Mouse (Mus musculus) midbrain, postnatal 0 days (tissue): ENCODE data around the gene Pkp4. TPM values are rescaled to one million over a fixed set of nuclear protein-coding genes. Genes with fewer than 3 reads are reported as not detected.

Source experiments
- ATAC-seq: fragments of 200-750 bp; cut with Nextera tagmentation; 2 replicates; pipeline ENCODE4 v1.8.0; 2017; ENCODE audit warnings: moderate number of reproducible peaks, mild to moderate bottlenecking, moderate TSS enrichment, moderate library complexity; ENCODE audit not compliant: low FRiP score
- DNase-seq: peaks from one replicate; pipeline ENCODE4 v3.0.0-alpha.2; 2015; ENCODE audit warnings: low spot score
- H3K27ac ChIP-seq: fragments of 300-500 bp; sonication (generic); 2 replicates; pipeline ENCODE4 v1.5.1; 2014; ENCODE audit warnings: low read depth, mild to moderate bottlenecking, low read length, mixed read lengths
- H3K27me3 ChIP-seq: fragments of 300-500 bp; sonication (generic); 2 replicates; pipeline ENCODE4 v1.6.1; 2014; ENCODE audit warnings: low read length, control low read depth, mixed read lengths; ENCODE audit not compliant: insufficient read depth
- H3K36me3 ChIP-seq: fragments of 300-500 bp; sonication (generic); 2 replicates; pipeline ENCODE4 v1.6.1; 2014; ENCODE audit warnings: low read length, control low read depth, mixed read lengths; ENCODE audit not compliant: insufficient read depth
- H3K4me1 ChIP-seq: fragments of 300-500 bp; sonication (generic); 2 replicates; pipeline ENCODE4 v1.6.1; 2014; ENCODE audit warnings: mild to moderate bottlenecking, control low read depth, antibody characterized with exemption, low read length, mixed read lengths; ENCODE audit not compliant: insufficient read depth
- H3K4me2 ChIP-seq: fragments of 300-500 bp; sonication (generic); 2 replicates; pipeline ENCODE4 v1.6.1; 2014; ENCODE audit warnings: low read depth, mild to moderate bottlenecking, low read length, mixed read lengths; ENCODE audit not compliant: poor library complexity, severe bottlenecking
- H3K4me3 ChIP-seq: fragments of 300-500 bp; sonication (generic); 2 replicates; pipeline ENCODE4 v1.5.1; 2014; ENCODE audit warnings: low read depth, mild to moderate bottlenecking, low read length, moderate library complexity
- H3K9ac ChIP-seq: fragments of 300-500 bp; sonication (generic); replicated peaks from 2 replicates; pipeline ENCODE4 v1.6.1; 2014; ENCODE audit warnings: mild to moderate bottlenecking, low read length, moderate library complexity, mixed read lengths; ENCODE audit not compliant: poor library complexity, severe bottlenecking
- H3K9me3 ChIP-seq: fragments of 300-500 bp; sonication (generic); 2 replicates; pipeline ENCODE4 v1.6.1; 2016; ENCODE audit warnings: low read length, control low read depth
- CTCF ChIP-seq: IDR thresholded peaks from 2 replicates; pipeline ENCODE4 v1.5.1; 2016; ENCODE audit warnings: antibody characterized with exemption, mild to moderate bottlenecking
- WGBS: fragments of 180-500 bp; shearing (Covaris S2); extraction: QIAGEN DNeasy Blood & Tissue Kit; methylation state at CpG from one replicate; pipeline ENCODE4 v1.1.7; 2014; 5-methylcytosine and 5-hydroxymethylcytosine counted together
- polyA plus RNA-seq: library from polyadenylated mRNA; unstranded; fragments of >200 nt; fragmentation: Nextera tagmentation; extraction: Ambion mirVana; gene quantifications from 2 replicates; pipeline ENCODE4 v1.2.1, GENCODE M21; 2015
- total RNA-seq: library from RNA; depleted of rRNA; stranded (reverse); fragments of >200 nt; gene quantifications from 2 replicates; pipeline ENCODE4 v1.2.3, GENCODE M21; 2014

Pkp4 gene
- total and polyA plus RNA-seq, 2 experiments from 2014 or later, result 21.6 to 105 TPM

- Histone ChIP-seq H3K9me3 (no peaks in the 10 kb centered on the region), H3K9ac (no peak overlapping the region), H3K4me3 (no peak overlapping the region), H3K36me3 (no peaks in the 10 kb centered on the region), H3K27ac (no peak overlapping the region), H3K4me1 (no peaks in the 10 kb centered on the region), H3K27me3 (no peaks in the 10 kb centered on the region), H3K4me2 (no peak overlapping the region)
- no peak for TF ChIP-seq CTCF
- ATAC-seq, result no peak
- no peak for DNase-seq
- WGBS, result 94% methylated on average over 5 of the region's 5 CpGs
These were observed 73.9 kb downstream of the Pkp4 start for GRCm38 (mm10) chr2:59234537-59234936.

DNA sequence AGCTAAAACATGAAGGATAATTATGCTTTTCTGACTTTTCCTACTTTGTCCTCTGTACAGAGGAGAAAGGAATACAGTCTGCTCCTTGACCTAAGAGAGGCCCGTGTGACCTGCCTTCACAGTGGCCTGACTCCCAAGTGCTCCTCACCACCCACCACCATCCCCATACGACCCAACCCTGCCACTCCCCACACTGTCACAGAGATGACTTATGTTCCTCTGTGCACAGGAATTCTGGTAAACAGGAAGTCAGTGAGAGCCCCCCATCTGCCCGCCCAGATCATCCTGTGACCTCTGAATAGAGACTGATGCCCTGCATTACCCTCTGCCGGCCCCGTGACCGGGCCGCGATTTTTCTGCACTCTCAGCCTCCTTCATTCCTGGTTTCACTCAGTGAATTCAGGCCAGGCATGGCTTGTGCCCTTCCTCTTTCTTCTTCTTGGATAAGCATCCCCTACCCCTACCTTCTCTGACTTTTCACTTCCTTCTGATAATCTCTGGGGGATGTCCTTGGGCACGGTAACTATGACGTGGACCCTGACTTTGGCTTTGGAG is 79.3 kb downstream of the Pkp4 start:
- H3K4me2 ChIP-seq, result no peak overlapping the region
- TF ChIP-seq CTCF, result no peak
- H3K4me3 ChIP-seq, result no peak overlapping the region
- H3K4me1 ChIP-seq, result no peaks in the 10 kb centered on the region
- DNase-seq, result no peak
- no peaks in the 10 kb centered on the region for H3K27me3 ChIP-seq
- H3K36me3 ChIP-seq, result no peaks in the 10 kb centered on the region
- H3K9ac ChIP-seq, result no peak overlapping the region
- H3K9me3 ChIP-seq, result no peaks in the 10 kb centered on the region
- 94% methylated on average over 10 of the region's 10 CpGs for WGBS
- no peak for ATAC-seq
- H3K27ac ChIP-seq, result no peak overlapping the region

GRCm38 (mm10) chr2:59242117-59242516 is 81.5 kb downstream of the Pkp4 start:
- Histone ChIP-seq H3K9me3 (no peaks in the 10 kb centered on the region), H3K36me3 (no peaks in the 10 kb centered on the region), H3K4me2 (no peak overlapping the region), H3K4me3 (no peak overlapping the region), H3K27ac (no peak overlapping the region; the same call in 1 of the 2 replicates), H3K4me1 (no peaks in the 10 kb centered on the region), H3K9ac (no peak overlapping the region), H3K27me3 (no peaks in the 10 kb centered on the region)
- WGBS, result 65% methylated on average over 10 of the region's 10 CpGs
- DNase-seq (no peak), ATAC-seq (no peak; the same call in 1 of the 2 replicates)
- TF ChIP-seq CTCF, result no peak

GRCm38 (mm10) chr2:59244273-59245097 is 83.8 kb downstream of the Pkp4 start:
- ATAC-seq (no peak), DNase-seq (no peak)
- Histone ChIP-seq H3K9ac (no peak overlapping the region), H3K4me2 (no peak overlapping the region), H3K4me3 (no peak overlapping the region), H3K27ac (no peak overlapping the region), H3K36me3 (no peaks in the 10 kb centered on the region), H3K4me1 (no peaks in the 10 kb centered on the region), H3K27me3 (no peaks in the 10 kb centered on the region), H3K9me3 (no peaks in the 10 kb centered on the region)
- WGBS, result 96% methylated on average over 12 of the region's 12 CpGs
- no peak for TF ChIP-seq CTCF

- no peaks in the 10 kb centered on the region for H3K9me3 ChIP-seq
- 85% methylated on average over 3 of the region's 3 CpGs for WGBS
- no peak overlapping the region for H3K4me3 ChIP-seq
- DNase-seq (no peak), ATAC-seq (no peak)
- no peaks in the 10 kb centered on the region for H3K36me3 ChIP-seq
- H3K4me2 ChIP-seq, result no peak overlapping the region
- H3K27me3 ChIP-seq, result no peaks in the 10 kb centered on the region
- H3K4me1 ChIP-seq, result no peaks in the 10 kb centered on the region
- TF ChIP-seq CTCF, result no peak
- H3K9ac ChIP-seq, result no peak overlapping the region
- no peak overlapping the region for H3K27ac ChIP-seq
These were observed 84.4 kb downstream of the Pkp4 start for GRCm38 (mm10) chr2:59245098-59245388.

DNA sequence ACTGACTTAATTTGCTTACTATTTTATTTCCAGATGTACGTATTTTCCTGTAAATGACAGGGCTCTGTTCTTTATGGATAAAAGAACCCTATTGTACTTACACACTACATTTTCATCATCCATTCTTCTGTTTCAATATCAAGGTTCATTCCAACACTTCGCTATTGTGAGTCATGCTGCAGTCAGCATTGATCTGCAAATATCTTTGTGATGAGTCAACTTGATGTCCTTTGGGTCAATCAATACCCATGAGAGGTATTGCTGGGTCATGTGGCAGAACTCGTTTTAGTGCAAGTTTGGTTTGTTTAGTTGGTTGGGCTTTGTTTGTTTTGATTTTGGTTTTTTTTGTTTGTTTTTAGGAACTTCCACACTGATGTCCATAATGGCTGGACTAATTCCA is 88.2 kb downstream of the Pkp4 start:
- H3K36me3 ChIP-seq, result no peaks in the 10 kb centered on the region
- ATAC-seq, result no peak
- H3K4me1 ChIP-seq, result no peaks in the 10 kb centered on the region
- no peak overlapping the region for H3K27ac ChIP-seq
- H3K9ac ChIP-seq, result no peak overlapping the region
- no peaks in the 10 kb centered on the region for H3K27me3 ChIP-seq
- H3K4me2 ChIP-seq, result no peak overlapping the region
- no peak for DNase-seq
- no peak for TF ChIP-seq CTCF
- no peaks in the 10 kb centered on the region for H3K9me3 ChIP-seq
- no peak overlapping the region for H3K4me3 ChIP-seq
- WGBS, result 90% methylated on average over 3 of the region's 3 CpGs
